Mouse (Mus musculus) spleen, postnatal 14 days (tissue): ENCODE measurements at regions not wholly inside any gene's neighbourhood (a gene's known extent, or its start where the extent isn't known, plus 50 kb on each side); places are given as distances from the start of the nearest gene placed in this dataset.

Source experiments
- DNase-seq, 2 experiments: peaks; one replicate each; pipeline ENCODE4 v3.0.0; 2021 to 2022; ENCODE audit warnings: low spot score in 2 of 2

GRCm38 (mm10) chr10:67731577-67731976 lies 180.9 kb downstream of the Zfp365 start:
- no peak for DNase-seq

GRCm38 (mm10) chr10:67729271-67729670 lies 180.5 kb upstream of the Ado start:
- peak in 1 of 2 experiments; percentile 6 for DNase-seq

- no peak for DNase-seq
Observed at GRCm38 (mm10) chr10:67727580-67727979, 178.8 kb upstream of the Ado start.

GRCm38 (mm10) chr10:67726796-67727195 lies 178.0 kb upstream of the Ado start:
- DNase-seq, result no peak

GRCm38 (mm10) chr10:67726351-67726750 lies 177.6 kb upstream of the Ado start:
- no peak for DNase-seq

GRCm38 (mm10) chr10:67721787-67722186 lies 173.0 kb upstream of the Ado start:
- DNase-seq, result peak in 1 of 2 experiments; percentile 13

GRCm38 (mm10) chr10:67717506-67717905 lies 168.8 kb upstream of the Ado start:
- DNase-seq, result no peak

GRCm38 (mm10) chr10:67715046-67715445 lies 166.3 kb upstream of the Ado start:
- DNase-seq, result no peak

- DNase-seq, result no peak
Observed at GRCm38 (mm10) chr10:67713098-67713497, 164.3 kb upstream of the Ado start.

GRCm38 (mm10) chr10:67712665-67713064 lies 163.9 kb upstream of the Ado start:
- no peak for DNase-seq

GRCm38 (mm10) chr10:67711961-67712360 lies 163.2 kb upstream of the Ado start:
- DNase-seq, result no peak

GRCm38 (mm10) chr10:67706436-67706835 lies 157.7 kb upstream of the Ado start:
- no peak for DNase-seq

GRCm38 (mm10) chr10:67702783-67703455 lies 154.2 kb upstream of the Ado start:
- DNase-seq, result no peak

- no peak for DNase-seq
Observed at GRCm38 (mm10) chr10:67697401-67698195, 148.8 kb upstream of the Ado start.

GRCm38 (mm10) chr10:67695891-67696853 lies 147.4 kb upstream of the Ado start:
- DNase-seq, result no peak

GRCm38 (mm10) chr10:67694751-67695150 lies 146.0 kb upstream of the Ado start:
- no peak for DNase-seq

GRCm38 (mm10) chr10:67693586-67693985 lies 144.8 kb upstream of the Ado start:
- no peak for DNase-seq

GRCm38 (mm10) chr10:67689944-67690670 lies 141.4 kb upstream of the Ado start:
- DNase-seq, result no peak

GRCm38 (mm10) chr10:67679382-67679781 lies 130.6 kb upstream of the Ado start:
- no peak for DNase-seq

- no peak for DNase-seq
Observed at GRCm38 (mm10) chr10:67673450-67673849, 124.7 kb upstream of the Ado start.

GRCm38 (mm10) chr10:67672281-67672680 lies 123.5 kb upstream of the Ado start:
- DNase-seq, result no peak
